Mouse (Mus musculus) testis, adult 2 months (tissue): ENCODE measurements around the gene Cth. TPM values are rescaled to one million over a fixed set of nuclear protein-coding genes. Genes with fewer than 3 reads are reported as not detected.

Experiments used
- H3K27ac ChIP-seq: fragments of 200-500 bp; 2 replicates; pipeline ENCODE4 v1.5.1; 2012; ENCODE audit warnings: low read depth, low read length; ENCODE audit not compliant: control insufficient read depth, insufficient read depth
- H3K27me3 ChIP-seq: fragments of 200-500 bp; 2 replicates; pipeline ENCODE4 v1.6.1; 2012; ENCODE audit warnings: mild to moderate bottlenecking, low read length, moderate library complexity; ENCODE audit not compliant: control insufficient read depth, insufficient read depth
- H3K36me3 ChIP-seq: fragments of 200-500 bp; 2 replicates; pipeline ENCODE4 v1.6.1; 2012; ENCODE audit warnings: mild to moderate bottlenecking, low read length; ENCODE audit not compliant: control insufficient read depth, insufficient read depth
- H3K4me1 ChIP-seq: fragments of 200-500 bp; 2 replicates; pipeline ENCODE4 v1.6.1; 2012; ENCODE audit warnings: low read length; ENCODE audit not compliant: control insufficient read depth, insufficient read depth
- H3K4me3 ChIP-seq: fragments of 200-500 bp; 2 replicates; pipeline ENCODE4 v1.5.1; 2012; ENCODE audit warnings: low read depth, mild to moderate bottlenecking, low read length, moderate library complexity, mixed read lengths; ENCODE audit not compliant: control insufficient read depth
- CTCF ChIP-seq: fragments of 200-500 bp; IDR thresholded peaks from 2 replicates; pipeline ENCODE4 v1.5.1; 2012; ENCODE audit warnings: low read depth, mild to moderate bottlenecking, inconsistent platforms, low read length, moderate library complexity; ENCODE audit not compliant: control insufficient read depth, insufficient read depth, insufficient replicate concordance
- POLR2A ChIP-seq: fragments of 200-500 bp; IDR thresholded peaks from 2 replicates; pipeline ENCODE4 v1.6.1; 2012; ENCODE audit warnings: low read depth, mild to moderate bottlenecking, inconsistent platforms, low read length, moderate library complexity; ENCODE audit not compliant: control insufficient read depth
- polyA plus RNA-seq: library from polyadenylated mRNA; depleted of rRNA; stranded (reverse); fragments of >200 nt; gene quantifications from 2 replicates; pipeline ENCODE4 v1.2.3, GENCODE M21; 2012

Gene Cth
- polyA plus RNA-seq, 1 experiment = 0.98 TPM

DNA sequence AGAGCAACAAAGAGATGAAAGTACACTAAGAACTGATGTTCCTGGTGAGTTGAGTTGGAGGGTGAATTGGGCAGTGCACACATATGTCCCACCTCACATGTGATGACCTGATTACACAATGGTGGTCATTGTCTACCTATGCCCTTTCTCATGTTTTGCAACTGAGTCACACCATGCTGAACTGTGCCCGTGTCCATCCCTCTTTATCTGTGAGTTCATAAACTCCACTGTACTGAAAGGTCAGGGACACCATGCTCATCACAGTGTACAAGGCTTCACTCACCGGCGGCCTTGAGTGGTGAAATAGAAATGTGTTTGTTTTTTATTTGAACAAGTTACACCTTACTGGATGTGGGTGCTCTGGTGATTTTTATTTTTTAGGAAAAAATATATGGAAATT lies 42.9 kb downstream of the Cth start:
- Histone ChIP-seq H3K27ac (no peak overlapping the region), H3K27me3 (no peaks in the 10 kb centered on the region), H3K4me1 (no peaks in the 10 kb centered on the region), H3K36me3 (no peaks in the 10 kb centered on the region), H3K4me3 (no peak overlapping the region)
- no peak for TF ChIP-seq CTCF
- TF ChIP-seq POLR2A = no peak

DNA sequence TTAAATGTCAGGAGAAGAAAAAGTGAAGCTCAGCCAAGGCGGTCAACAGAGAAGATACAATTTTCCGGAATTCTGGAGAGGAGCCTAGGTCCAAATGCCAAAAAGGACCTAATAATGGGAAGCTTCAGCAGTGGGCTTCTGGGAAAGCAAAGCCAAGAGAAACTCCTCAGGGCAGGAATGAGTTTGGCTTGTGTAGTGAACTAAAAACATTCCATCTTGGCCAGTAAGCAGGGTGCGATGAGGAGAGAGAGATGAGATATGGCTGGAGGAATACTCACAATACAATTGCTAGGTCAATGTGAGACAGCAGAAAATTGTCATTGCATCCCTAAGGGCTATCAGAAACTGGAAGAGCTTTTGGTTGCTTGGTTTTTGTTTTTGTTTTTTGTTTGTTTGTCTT lies 43.9 kb downstream of the Cth start:
- H3K4me1 ChIP-seq = no peaks in the 10 kb centered on the region
- H3K36me3 ChIP-seq = no peaks in the 10 kb centered on the region
- TF ChIP-seq CTCF (no peak), POLR2A (no peak)
- H3K27ac ChIP-seq = no peak overlapping the region
- no peak overlapping the region for H3K4me3 ChIP-seq
- H3K27me3 ChIP-seq = no peaks in the 10 kb centered on the region

DNA sequence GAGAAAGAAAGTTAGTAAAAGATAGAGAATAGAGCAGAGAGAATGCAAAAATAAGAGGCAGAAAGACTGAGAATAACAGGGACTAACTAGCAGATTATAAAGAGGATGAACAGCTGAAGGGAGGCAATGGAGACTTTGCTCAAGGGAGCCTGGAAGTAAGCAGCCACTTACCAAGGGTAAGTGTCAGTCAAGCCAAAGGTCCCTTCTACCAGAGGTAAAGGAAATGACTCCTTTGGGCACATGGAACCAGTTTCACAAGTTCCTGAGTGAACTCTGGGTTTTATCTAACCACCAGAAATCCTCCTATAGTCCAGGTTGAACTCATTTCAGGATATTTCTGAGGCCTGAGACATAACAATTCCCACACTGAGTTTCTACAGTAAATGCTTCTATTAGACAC lies 47.0 kb downstream of the Cth start:
- Histone ChIP-seq H3K27ac (no peak overlapping the region), H3K36me3 (no peaks in the 10 kb centered on the region), H3K4me3 (no peak overlapping the region), H3K27me3 (no peaks in the 10 kb centered on the region), H3K4me1 (no peaks in the 10 kb centered on the region)
- TF ChIP-seq CTCF = no peak
- no peak for TF ChIP-seq POLR2A

DNA sequence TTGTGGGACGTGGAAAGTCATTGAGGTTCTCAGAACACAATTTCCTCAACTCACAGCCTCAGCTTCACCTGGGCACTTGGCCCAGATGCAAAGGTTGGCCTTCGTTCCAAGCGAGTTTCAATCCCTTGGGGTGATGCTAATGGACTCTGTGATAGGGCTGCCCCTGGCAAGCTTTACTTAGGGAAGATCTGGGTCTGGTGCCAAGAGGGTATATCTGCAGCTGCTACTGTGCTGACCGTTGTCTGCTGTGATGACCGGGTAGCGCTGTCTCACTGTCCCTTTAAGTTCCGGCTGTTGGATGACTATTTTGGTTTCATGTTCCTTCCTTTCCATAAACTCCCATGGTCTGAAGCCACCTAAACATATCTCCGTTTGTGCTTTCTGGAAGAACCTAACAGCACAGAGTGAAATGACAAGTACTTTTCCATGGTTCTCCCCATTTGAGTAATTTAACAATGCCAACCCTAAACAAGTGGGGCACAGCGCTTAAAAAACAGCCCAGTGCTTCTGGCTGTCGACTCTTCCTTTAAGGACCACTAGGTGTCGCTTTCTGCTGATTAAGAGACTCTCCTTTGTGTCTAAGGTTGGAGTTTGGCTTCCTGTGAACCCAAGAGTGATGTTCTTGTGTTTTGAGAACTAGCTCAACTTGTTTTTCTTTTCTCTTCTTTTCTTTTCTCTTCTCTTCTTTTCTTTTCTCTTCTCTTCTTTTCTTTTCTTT lies 48.3 kb downstream of the Cth start:
- H3K27ac ChIP-seq = no peak overlapping the region
- no peaks in the 10 kb centered on the region for H3K27me3 ChIP-seq
- H3K36me3 ChIP-seq = no peaks in the 10 kb centered on the region
- no peak overlapping the region for H3K4me3 ChIP-seq
- no peak for TF ChIP-seq POLR2A
- no peak for TF ChIP-seq CTCF
- no peaks in the 10 kb centered on the region for H3K4me1 ChIP-seq

DNA sequence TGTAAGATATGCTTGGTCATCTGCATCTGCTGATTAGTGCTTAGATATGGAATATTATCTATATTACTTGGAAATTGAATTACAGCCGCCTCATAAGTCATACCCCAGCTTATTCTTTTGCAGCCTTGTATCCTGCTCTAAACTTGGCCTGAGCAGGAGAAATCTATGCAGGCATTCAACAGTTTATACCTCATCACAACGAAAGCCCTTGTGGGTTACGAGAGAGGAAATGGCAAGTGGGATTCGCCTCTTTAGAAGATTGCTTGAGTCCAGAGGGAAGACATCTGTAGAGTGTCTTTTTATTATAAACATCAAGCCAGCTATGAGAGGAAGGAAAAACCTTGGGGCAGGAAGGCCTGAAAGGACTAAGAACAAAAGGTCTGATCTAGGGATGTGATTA lies 52.0 kb downstream of the Cth start:
- Histone ChIP-seq H3K27me3 (no peaks in the 10 kb centered on the region), H3K27ac (no peak overlapping the region), H3K4me1 (no peaks in the 10 kb centered on the region), H3K36me3 (no peaks in the 10 kb centered on the region), H3K4me3 (no peak overlapping the region)
- no peak for TF ChIP-seq POLR2A
- TF ChIP-seq CTCF = no peak

DNA sequence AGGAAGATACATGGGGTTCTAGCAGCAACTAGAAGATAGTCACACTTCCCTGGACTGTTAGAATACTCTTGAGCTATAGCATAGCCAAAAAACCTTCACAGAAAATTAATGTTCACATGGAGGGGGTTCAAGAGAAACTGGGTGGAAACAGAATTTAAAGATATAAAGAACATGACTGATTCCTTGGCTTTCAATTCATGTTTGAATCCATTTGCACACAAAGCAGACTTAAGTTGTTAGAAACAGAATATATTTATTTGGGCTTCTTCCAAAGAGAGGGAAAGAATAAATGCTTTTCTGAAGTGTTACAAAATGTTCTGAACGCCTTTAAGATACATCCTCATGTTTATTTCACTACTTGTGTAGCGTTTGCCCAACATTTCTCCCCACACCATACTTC lies 57.0 kb downstream of the Cth start:
- TF ChIP-seq POLR2A = no peak
- no peak for TF ChIP-seq CTCF
- H3K4me3 ChIP-seq = no peak overlapping the region
- H3K27ac ChIP-seq = no peak overlapping the region
- H3K27me3 ChIP-seq = no peaks in the 10 kb centered on the region
- no peaks in the 10 kb centered on the region for H3K4me1 ChIP-seq
- no peaks in the 10 kb centered on the region for H3K36me3 ChIP-seq

DNA sequence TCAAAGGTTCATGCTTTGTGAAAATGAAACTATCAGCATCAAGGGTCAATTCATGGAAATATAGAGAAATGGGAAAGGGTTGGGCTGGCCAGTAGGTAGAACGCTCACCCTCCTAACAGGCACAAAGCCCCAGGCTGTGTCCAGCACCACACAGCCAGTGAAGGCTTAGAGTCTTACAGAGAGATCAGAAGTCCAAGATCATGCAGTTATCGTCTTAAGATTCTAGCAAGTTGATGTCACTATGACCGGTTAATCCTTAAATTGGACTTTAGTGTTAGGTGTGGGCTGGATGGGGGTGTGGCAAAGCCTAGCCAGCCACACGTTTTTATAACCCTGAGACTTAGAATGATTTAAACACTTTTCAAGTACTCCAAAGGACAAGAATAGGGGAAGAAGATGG lies 58.6 kb downstream of the Cth start:
- TF ChIP-seq CTCF = no peak
- TF ChIP-seq POLR2A = no peak
- Histone ChIP-seq H3K4me1 (no peaks in the 10 kb centered on the region), H3K4me3 (no peak overlapping the region), H3K36me3 (no peaks in the 10 kb centered on the region), H3K27me3 (no peaks in the 10 kb centered on the region), H3K27ac (no peak overlapping the region)
